ENCODE assay signal across 8 mouse cellular contexts in the genomic region with DNA sequence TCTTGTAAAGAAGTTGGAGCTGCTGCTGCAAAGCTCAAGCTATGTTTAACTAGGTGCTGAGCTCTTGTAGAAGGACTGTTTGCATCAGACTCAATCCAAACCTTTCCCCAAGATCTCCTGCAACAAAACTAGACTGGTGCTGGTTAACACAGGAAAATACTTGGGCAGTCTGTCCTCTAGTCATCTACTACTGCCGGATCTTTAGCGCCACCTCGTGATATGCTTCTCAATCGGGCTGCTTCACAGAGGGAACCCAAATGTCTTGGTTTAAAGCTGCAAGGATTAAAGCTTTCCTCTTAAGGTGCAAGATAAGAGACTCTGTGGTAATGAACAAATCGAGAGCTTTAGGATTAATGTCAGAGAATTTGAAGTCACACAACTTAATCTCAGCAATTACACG. TPM values are rescaled to one million over a fixed set of nuclear protein-coding genes. Genes with fewer than 3 reads are reported as not detected.
DNase-seq lines count a peak whose midpoint lies in the region; ATAC-seq and TF ChIP-seq lines count a peak whose summit lies in the region.

No protein-coding gene starts in this region.

- no peaks in the 10 kb centered on the region for H3K27me3 ChIP-seq in heart, embryonic 11.5 days (ENCODE audit: control insufficient read depth, insufficient read depth, low read length)
- H3K27me3 ChIP-seq in Patski = peaks cover 19% of the 10 kb centered on the region
- no peaks in the 10 kb centered on the region for H3K27me3 ChIP-seq in midbrain, postnatal 0 days (ENCODE audit: insufficient read depth, low read length)

- no peaks in the 10 kb centered on the region for H3K36me3 ChIP-seq in heart, embryonic 11.5 days (ENCODE audit: control insufficient read depth, insufficient read depth, low read length)
- no peaks in the 10 kb centered on the region for H3K36me3 ChIP-seq in midbrain, postnatal 0 days (ENCODE audit: insufficient read depth, low read length)

- intact Hi-C loops in gastrocnemius, postnatal 36 days (cut with DNase I) = no loop called here

- in situ Hi-C loops in Patski (cut with MboI; ENCODE audit: low pct_unique_long_range_greater_than_20kb) = no loop called here

- CTCF ChIA-PET in Patski (lab: Charles Lee) = interaction anchor here (0.7 to 2.6 kb wide), 11 partner anchors 8 to 120 kb away, joined by 3 to 21 read pairs (median 3); no protein-coding TSS in a partner anchor

- WGBS in heart, embryonic 11.5 days (ENCODE audit: insufficient replicate concordance) = 10% methylated on average over 6 of the region's 6 CpGs
- 13% methylated on average over 6 of the region's 6 CpGs for WGBS in midbrain, postnatal 0 days

- no peak for ATAC-seq in heart, embryonic 11.5 days (replicated peaks; ENCODE audit: insufficient number of reproducible peaks, low FRiP score, low TSS enrichment)
- peak; percentile 83 for ATAC-seq in Patski
- peak; percentile 78 for ATAC-seq in midbrain, postnatal 0 days (ENCODE audit: low FRiP score)

- no peak overlapping the region for H3K9ac ChIP-seq in heart, embryonic 11.5 days (ENCODE audit: low read depth, low read length)
- no peak overlapping the region for H3K9ac ChIP-seq in midbrain, postnatal 0 days (replicated peaks; ENCODE audit: low read length, poor library complexity, severe bottlenecking)

- POLR2A ChIA-PET in Patski (lab: Charles Lee) = no interaction called here

- peak; percentile 81 for TF ChIP-seq CTCF in Patski (IDR thresholded peaks at IDR 0.05)
- TF ChIP-seq CTCF in cortical plate, adult 2 months (IDR thresholded peaks at IDR 0.05; ENCODE audit: extremely low read depth, insufficient read depth, low read length) = peak; percentile 89
- peak; percentile 93 for TF ChIP-seq CTCF in midbrain, postnatal 0 days (IDR thresholded peaks at IDR 0.05)

- DNase-seq in heart, adult 11 months = peak; percentile 50
- DNase-seq in Patski (ENCODE audit: low read depth, low spot score) = peak; percentile 6
- DNase-seq in gastrocnemius, postnatal 36 days = peak; percentile 21 to 34
- peak; percentile 42 to 79 for DNase-seq in layer of hippocampus, postnatal 25 days (ENCODE audit: extremely low spot score in 1 of 2, low spot score in 1 of 2)
- peak; percentile 90 for DNase-seq in midbrain, postnatal 0 days (ENCODE audit: low spot score)
- DNase-seq in thymus, postnatal 4 days = peak; percentile 48

- no peak overlapping the region for H3K27ac ChIP-seq in heart, embryonic 11.5 days (ENCODE audit: low read depth, low read length)
- no peak overlapping the region for H3K27ac ChIP-seq in cortical plate, adult 2 months (ENCODE audit: insufficient read depth, low read length)
- H3K27ac ChIP-seq in midbrain, postnatal 0 days (ENCODE audit: low read depth, low read length) = no peak overlapping the region

- H3K9me3 ChIP-seq in heart, embryonic 11.5 days (replicated peaks; ENCODE audit: control insufficient read depth, low read length) = no peaks in the 10 kb centered on the region
- H3K9me3 ChIP-seq in midbrain, postnatal 0 days (ENCODE audit: low read length) = no peaks in the 10 kb centered on the region

- H3K4me2 ChIP-seq in heart, embryonic 11.5 days = no peak overlapping the region
- no peak overlapping the region for H3K4me2 ChIP-seq in midbrain, postnatal 0 days (ENCODE audit: low read depth, low read length, poor library complexity, severe bottlenecking)

- H3K4me3 ChIP-seq in heart, embryonic 11.5 days (ENCODE audit: low read depth, low read length) = no peak overlapping the region
- H3K4me3 ChIP-seq in cortical plate, adult 2 months (ENCODE audit: insufficient read depth, low read length) = no peak overlapping the region
- H3K4me3 ChIP-seq in midbrain, postnatal 0 days (ENCODE audit: low read depth, low read length) = no peak overlapping the region

- H3K4me1 ChIP-seq in heart, embryonic 11.5 days (ENCODE audit: control insufficient read depth, insufficient read depth, low read length) = no peaks in the 10 kb centered on the region
- H3K4me1 ChIP-seq in cortical plate, adult 2 months (ENCODE audit: control insufficient read depth, insufficient read depth, low read length) = no peaks in the 10 kb centered on the region; the same call in 1 of the 2 replicates
- H3K4me1 ChIP-seq in midbrain, postnatal 0 days (ENCODE audit: insufficient read depth, low read length) = no peaks in the 10 kb centered on the region

- no peak for TF ChIP-seq POLR2A in cortical plate, adult 2 months (IDR thresholded peaks at IDR 0.05; ENCODE audit: extremely low read depth, insufficient read depth, low read length)

RNA-seq across cellular contexts. Expression of a gene that starts 21.6 kb away (rescaled TPM):
- 41.5 and 48.7 TPM in 2 replicates for polyA plus RNA-seq in heart, embryonic 11.5 days (2014; fragmentation: Nextera tagmentation; extraction: Ambion mirVana)
- 12.6 TPM for polyA plus RNA-seq in Patski (2021)
- polyA plus RNA-seq in cortical plate, adult 2 months (2012; rRNA removed) = 38.1 and 40.8 TPM in 2 replicates
- 1 to 10 TPM; 5.4 to 8.2 TPM for total RNA-seq in gastrocnemius, postnatal 36 days (2021)
- 10 to 100 TPM; 45.3 to 47.4 TPM for total RNA-seq in layer of hippocampus, postnatal 25 days (2021)
- total RNA-seq in midbrain, postnatal 0 days (2014; rRNA removed) = 57.3 and 72.3 TPM in 2 replicates
- polyA plus RNA-seq in midbrain, postnatal 0 days (2015; fragmentation: Nextera tagmentation; extraction: Ambion mirVana) = 63.7 and 64.2 TPM in 2 replicates

Comparison
In these comparisons a context has a peak if more than half of its experiments do, and no peak if none do; other contexts are left out.
1. DNase-seq: peak in every context shown above with its lines; median percentile 90 in midbrain, postnatal 0 days; 60 in layer of hippocampus, postnatal 25 days; 50 in heart, adult 11 months; 48 in thymus, postnatal 4 days; 28 in gastrocnemius, postnatal 36 days; 6 in Patski.